Mouse (Mus musculus): ENCODE results near the gene Ttc22.

Gene Ttc22

GRCm38 (mm10) chr4:106615637-106616036 lies 6.6 kb upstream of the Ttc22 start:
- no peak for DNase-seq (ENCODE audit: low read depth, low spot score)

- no peak for DNase-seq (ENCODE audit: low read depth, low spot score)
These were observed 5.2 kb upstream of the Ttc22 start, which contains the start of gene Lexm for GRCm38 (mm10) chr4:106617056-106617455. Gene Lexm, minus strand, starts transcription at chr4:106617241.

DNA sequence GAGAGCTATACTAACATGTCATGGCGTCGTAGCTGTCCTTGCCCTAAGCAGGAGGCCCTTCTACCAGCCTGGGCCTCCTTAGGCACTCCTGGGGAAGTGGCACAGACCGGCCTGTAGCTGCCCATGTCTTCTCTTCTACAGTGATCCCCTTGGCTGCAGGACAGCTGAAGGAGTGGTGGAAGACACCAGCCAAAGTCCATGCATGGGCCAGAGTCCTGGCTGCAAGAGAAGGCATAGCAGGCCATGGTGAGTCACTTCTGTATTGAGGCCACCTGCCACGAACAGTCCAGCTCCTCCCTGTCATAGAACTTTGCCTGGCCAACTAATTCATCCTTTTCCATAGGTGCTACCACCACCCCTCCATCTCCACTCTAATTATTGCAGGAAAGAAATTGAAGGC lies 3.3 kb upstream of the Ttc22 start:
- DNase-seq (ENCODE audit: low read depth, low spot score) = no peak

- DNase-seq (ENCODE audit: low read depth, low spot score) = no peak
These were observed 804 bp upstream of the Ttc22 start for GRCm38 (mm10) chr4:106621428-106621827.

GRCm38 (mm10) chr4:106622712-106623111 lies 480 bp downstream of the Ttc22 start:
- DNase-seq (ENCODE audit: low read depth, low spot score) = no peak

- no peak for DNase-seq (ENCODE audit: low read depth, low spot score)
These were observed 2.0 kb downstream of the Ttc22 start for GRCm38 (mm10) chr4:106624271-106624670.

- no peak for DNase-seq (ENCODE audit: low read depth, low spot score)
These were observed 5.6 kb downstream of the Ttc22 start for GRCm38 (mm10) chr4:106627809-106628208.

DNA sequence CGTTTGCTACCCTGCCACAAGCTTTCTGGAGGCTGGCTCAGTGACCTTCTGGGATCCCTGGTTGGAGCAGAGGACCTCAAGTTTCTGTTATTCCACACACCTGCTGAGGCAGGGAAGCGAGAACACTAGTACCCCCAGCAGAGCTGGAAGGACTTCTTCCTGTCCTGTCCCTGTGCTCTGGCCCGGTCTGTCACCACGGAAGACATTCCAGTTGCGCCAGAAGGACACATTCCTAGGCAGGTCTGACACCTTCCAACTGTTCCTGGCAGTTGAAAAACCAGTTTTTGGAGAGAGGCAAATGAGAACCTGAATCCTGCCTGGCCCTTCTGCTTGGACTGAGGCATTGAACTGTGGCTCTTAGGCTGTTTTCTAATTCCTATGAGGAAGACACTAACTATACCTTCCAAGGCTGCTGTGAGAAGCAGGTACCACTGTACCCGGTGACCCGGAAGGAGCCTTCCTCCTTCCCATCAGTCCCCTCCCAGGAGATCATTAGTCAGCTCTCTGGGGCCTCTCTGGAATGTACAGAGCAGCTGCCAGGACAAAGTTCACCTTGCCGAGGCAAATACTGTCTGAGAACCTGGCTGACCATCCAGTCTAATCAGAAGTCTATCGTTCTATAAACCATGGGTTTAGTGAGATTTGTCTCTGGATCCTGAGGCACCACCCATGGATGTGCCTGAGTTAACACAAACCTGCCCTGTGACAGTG lies 6.6 kb downstream of the Ttc22 start:
- DNase-seq (ENCODE audit: low read depth, low spot score) = no peak

GRCm38 (mm10) chr4:106629374-106629773 lies 7.1 kb downstream of the Ttc22 start:
- no peak for DNase-seq (ENCODE audit: low read depth, low spot score)

DNA sequence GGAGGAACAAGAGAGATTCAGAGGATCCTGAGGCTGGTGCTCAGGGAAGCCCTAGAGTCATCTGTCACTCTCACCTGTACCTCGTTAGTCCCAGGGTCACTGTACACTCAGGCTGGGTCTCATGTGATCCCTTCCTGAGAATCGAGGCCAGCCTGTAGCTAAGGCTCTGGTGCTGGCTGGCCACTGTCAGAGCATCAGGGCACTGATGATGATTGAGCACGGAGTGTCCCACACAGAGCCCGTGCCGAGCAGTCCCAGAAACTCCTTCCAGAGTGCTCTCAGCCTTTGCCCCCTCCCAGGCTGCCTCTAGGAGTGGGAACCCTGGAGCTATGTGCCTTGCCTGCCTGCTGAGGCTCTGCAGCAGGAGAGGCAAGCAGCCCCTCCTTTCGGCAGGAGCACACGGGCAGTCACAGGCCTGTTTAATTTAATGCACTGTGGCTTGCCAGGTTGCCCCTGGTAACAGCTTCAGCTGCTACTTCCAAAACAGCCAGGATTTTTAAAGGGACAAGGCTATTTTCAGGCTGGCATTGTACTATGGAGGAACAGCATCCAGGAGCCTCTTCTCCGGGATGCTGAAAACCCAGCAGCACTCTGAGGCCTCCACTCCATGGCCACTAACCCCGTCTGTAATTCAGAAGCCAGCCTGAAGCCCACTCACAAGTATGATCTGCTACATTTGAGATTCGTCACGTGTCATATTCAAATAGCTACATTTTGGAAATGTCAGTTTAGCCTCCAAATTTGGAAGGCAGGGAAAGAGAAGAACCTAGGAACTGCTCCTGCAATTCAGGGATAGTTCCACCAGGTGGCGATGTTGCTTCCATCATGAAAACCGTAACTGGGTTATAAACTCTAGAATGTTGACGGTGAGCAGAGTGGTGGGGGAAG lies 8.3 kb downstream of the Ttc22 start:
- peak; percentile 54 for DNase-seq (ENCODE audit: low read depth, low spot score)

DNA sequence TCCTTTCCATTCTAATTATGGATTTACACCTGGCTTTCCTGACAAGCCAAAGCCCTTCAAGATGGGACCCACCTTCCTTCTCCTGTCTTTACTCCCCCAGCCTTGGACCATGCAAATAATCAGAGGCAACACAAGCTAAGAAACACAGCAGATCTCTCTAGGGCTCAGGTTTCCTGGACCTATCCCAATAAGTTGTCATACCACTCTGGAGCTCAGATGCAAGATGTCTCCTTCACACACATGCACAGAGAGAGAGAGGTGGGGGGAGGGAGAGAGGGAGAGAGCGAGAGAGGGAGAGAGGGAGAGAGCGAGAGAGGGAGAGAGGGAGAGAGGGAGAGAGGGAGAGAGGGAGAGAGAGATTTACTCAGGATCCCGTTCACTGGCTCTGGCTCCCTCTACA lies 10.1 kb downstream of the Ttc22 start:
- no peak for DNase-seq (ENCODE audit: low read depth, low spot score)

DNA sequence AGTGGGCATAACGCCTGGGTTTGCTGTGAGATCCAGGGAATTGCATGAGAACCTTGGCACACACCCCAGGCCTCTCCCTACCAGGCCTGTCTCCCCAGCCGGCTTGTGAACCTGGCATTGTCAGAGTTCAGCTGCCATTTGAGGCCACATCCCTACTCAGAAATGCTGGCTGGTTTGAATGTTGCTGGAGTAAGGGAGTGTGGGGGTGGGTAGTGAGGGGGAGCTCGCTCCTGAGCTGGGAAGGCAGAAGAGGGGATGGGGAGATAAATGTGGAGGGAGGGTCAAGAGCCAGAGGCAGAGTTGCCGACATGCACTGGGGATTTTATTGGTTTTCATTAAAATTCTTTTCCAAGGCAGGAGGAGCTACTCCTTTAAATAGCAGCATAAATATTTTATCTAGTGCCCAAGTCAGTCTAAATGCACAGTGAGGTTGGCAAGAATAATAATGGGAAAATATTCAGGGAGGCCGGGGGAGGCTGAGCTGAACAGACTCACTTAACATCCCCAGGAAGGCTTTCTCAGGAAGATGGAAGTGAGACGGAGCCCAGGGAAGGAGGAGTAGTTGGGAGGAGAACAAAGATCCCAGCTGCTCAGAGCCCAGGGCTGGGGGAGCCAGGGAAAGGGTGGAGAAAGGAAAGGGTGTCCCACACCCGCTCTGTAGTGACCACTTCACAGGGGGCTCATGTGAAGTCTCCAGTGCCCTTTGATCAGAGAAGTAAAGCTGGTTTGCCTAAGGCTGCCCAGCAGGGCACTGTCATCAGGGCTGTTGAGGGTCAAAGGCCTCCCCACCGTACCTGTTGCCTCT lies 11.3 kb downstream of the Ttc22 start:
- no peak for DNase-seq (ENCODE audit: low read depth, low spot score)

- DNase-seq (ENCODE audit: low read depth, low spot score) = no peak
These were observed 11.9 kb downstream of the Ttc22 start for GRCm38 (mm10) chr4:106634086-106634479.

GRCm38 (mm10) chr4:106643483-106644217 lies 21.4 kb downstream of the Ttc22 start:
- DNase-seq (ENCODE audit: low read depth, low spot score) = no peak

DNA sequence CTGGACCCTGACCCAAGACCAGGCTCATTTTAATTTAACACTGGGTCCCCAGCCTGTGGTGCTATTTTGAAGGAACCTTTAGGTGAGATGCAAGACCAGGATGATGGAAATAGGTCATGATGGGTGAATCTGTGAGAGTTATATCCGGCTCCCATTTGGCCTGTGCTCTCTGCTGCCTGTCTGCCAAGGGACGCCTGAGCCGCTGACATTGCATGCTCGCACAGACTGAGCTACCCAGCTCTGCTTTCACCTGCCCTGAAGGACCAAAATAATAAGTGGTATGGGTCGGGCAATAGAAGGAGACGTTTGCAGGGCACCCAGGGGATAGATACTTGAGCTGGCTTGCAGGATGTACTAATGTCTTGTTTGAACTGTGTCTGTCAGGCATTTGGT lies 22.0 kb downstream of the Ttc22 start:
- DNase-seq (ENCODE audit: low read depth, low spot score) = no peak

DNA sequence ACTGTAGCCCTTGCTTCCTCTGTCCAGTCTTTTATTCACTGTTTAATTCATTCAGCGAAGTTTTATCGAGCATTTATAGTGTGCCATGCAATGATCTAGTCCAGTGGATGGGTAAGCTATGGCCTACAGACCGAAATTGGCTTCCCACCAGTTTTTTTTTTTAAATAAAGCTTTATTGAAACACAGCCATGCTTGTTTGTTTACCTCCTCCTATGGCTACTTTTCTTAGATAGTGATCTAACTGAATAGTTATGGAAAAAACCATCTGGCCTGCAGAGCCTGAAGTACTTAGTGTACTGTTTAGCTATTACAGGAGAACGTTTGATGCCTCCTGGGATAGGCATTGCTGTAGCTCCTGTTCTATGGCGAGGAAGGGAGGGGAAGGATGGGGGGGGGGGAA lies 23.6 kb downstream of the Ttc22 start:
- DNase-seq (ENCODE audit: low read depth, low spot score) = no peak

- no peak for DNase-seq (ENCODE audit: low read depth, low spot score)
These were observed 24.9 kb downstream of the Ttc22 start for GRCm38 (mm10) chr4:106647137-106647536.

DNA sequence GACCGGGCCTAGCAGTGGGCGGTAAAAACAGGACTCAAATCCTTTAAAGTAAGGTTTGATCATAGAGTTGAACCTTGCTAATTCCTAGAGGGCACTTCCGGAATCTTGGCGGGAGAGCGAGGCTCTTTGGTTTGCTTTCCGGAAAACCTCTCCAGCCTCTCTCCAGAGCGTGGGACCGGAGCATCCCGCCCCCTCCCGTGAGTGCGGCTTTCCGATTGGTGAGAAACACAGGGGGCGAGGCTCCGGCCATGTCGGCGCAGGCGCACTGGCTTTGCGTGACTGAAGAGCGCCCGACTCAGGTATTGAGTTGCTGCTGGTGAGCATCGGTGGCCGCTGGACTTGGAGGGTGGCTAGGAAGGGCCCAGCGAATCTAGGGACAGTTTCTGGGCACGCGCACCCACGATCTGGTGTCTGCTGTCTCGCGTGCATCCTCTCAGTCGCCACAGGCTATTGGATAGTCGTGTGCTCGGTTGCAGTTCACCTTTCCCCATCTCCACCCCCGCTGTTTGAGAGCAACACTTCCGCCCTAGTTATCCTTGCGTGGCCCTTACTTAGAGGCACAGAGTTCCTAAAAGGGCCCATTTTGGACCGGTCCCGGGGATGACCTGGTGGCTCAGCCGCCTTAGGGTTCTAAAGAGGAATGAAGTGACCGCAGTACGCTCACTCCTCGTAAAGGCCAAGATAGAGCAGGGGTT lies 28.7 kb downstream of the Ttc22 start, which contains the start of gene Pars2:
Pars2 (plus strand) TSS at position 237 of the 695 bp plus-strand sequence.
- DNase-seq (ENCODE audit: low read depth, low spot score) = peak; percentile 96

DNA sequence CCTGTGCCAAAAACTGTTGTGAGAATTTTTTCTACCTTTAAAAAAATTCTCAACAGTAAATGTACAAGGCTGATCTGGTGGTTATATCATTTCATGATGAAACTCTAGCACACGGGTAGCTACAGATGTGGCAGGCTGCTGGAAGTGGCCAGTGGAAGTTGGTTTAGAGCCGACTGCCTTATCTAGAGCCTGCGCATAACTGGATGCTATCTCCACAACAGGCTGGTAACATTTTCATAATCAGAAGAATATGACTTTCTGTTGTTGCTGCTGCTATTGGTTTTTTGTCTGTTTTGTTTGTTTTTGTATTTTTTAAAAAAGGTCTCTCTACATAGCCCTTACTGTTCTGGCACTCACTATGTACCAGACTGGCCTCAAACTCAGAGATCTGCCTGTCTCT lies 30.3 kb downstream of the Ttc22 start:
- DNase-seq (ENCODE audit: low read depth, low spot score) = no peak

DNA sequence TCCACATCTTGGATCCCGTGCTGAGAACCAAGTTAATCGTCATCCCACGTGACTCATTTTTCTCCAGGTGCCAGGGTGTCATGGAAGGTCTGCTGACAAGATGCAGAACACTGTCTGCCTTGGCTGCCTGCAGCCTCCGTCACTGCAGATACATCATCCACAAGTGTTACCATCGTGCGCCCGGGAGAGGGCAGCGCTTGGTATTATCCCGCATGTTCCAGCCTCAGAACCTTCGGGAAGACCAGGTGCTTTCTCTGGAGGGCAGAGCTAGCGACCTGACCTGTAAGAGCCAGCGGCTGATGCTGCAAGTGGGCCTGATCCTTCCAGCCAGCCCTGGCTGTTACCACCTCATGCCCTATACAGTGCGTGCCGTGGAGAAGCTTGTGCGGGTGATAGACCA lies 30.8 kb downstream of the Ttc22 start:
- no peak for DNase-seq (ENCODE audit: low read depth, low spot score)

GRCm38 (mm10) chr4:106655681-106656080 lies 33.4 kb downstream of the Ttc22 start:
- DNase-seq (ENCODE audit: low read depth, low spot score) = no peak

All from A20 (cell line).